Mouse (Mus musculus): Measurements from ENCODE around the gene Wnt3. TPM values are rescaled to one million over a fixed set of nuclear protein-coding genes. Genes with fewer than 3 reads are reported as not detected.

The Wnt3 gene
- polyA plus RNA-seq, 1 experiment from 2014 or later, result not detected

- no peaks in the 10 kb centered on the region for H3K36me3 ChIP-seq (ENCODE audit: control insufficient read depth, insufficient read depth)
- no peak overlapping the region for H3K27ac ChIP-seq (ENCODE audit: low read length)
- H3K4me3 ChIP-seq (ENCODE audit: low read length), result no peak overlapping the region
- ATAC-seq (replicated peaks; ENCODE audit: extremely low read depth, insufficient read depth, low FRiP score), result no peak
- H3K4me1 ChIP-seq (ENCODE audit: control insufficient read depth, insufficient read depth, low read length), result no peaks in the 10 kb centered on the region
- no peaks in the 10 kb centered on the region for H3K9me3 ChIP-seq (replicated peaks; ENCODE audit: control insufficient read depth, low read length)
- WGBS, result 76% methylated on average over 8 of the region's 8 CpGs
- no peak overlapping the region for H3K4me2 ChIP-seq (ENCODE audit: low read depth, low read length)
- no peak overlapping the region for H3K9ac ChIP-seq (ENCODE audit: low read length)
- peaks cover 19% of the 10 kb centered on the region for H3K27me3 ChIP-seq (ENCODE audit: control insufficient read depth, insufficient read depth, low read length)
Observed at GRCm38 (mm10) chr11:103816719-103817118, 42.8 kb downstream of the Wnt3 start.

GRCm38 (mm10) chr11:103827201-103827600 lies 53.3 kb downstream of the Wnt3 start:
- WGBS, result 93% methylated on average over 6 of the region's 6 CpGs
- no peaks in the 10 kb centered on the region for H3K9me3 ChIP-seq (replicated peaks; ENCODE audit: control insufficient read depth, low read length)
- H3K9ac ChIP-seq (ENCODE audit: low read length), result no peak overlapping the region
- H3K27ac ChIP-seq (ENCODE audit: low read length), result no peak overlapping the region
- peaks cover 19% of the 10 kb centered on the region for H3K36me3 ChIP-seq (ENCODE audit: control insufficient read depth, insufficient read depth)
- no peaks in the 10 kb centered on the region for H3K4me1 ChIP-seq (ENCODE audit: control insufficient read depth, insufficient read depth, low read length)
- no peak overlapping the region for H3K4me2 ChIP-seq (ENCODE audit: low read depth, low read length)
- no peaks in the 10 kb centered on the region for H3K27me3 ChIP-seq (ENCODE audit: control insufficient read depth, insufficient read depth, low read length)
- no peak overlapping the region for H3K4me3 ChIP-seq (ENCODE audit: low read length)
- ATAC-seq (replicated peaks; ENCODE audit: extremely low read depth, insufficient read depth, low FRiP score), result no peak

- H3K9ac ChIP-seq (ENCODE audit: low read length), result no peak overlapping the region
- no peaks in the 10 kb centered on the region for H3K9me3 ChIP-seq (replicated peaks; ENCODE audit: control insufficient read depth, low read length)
- 80% methylated on average over 7 of the region's 7 CpGs for WGBS
Observed at GRCm38 (mm10) chr11:103828866-103829265, 54.9 kb downstream of the Wnt3 start.

GRCm38 (mm10) chr11:103829956-103830355 lies 56.0 kb downstream of the Wnt3 start:
- no peak for ATAC-seq (replicated peaks; ENCODE audit: extremely low read depth, insufficient read depth, low FRiP score)
- H3K9ac ChIP-seq (ENCODE audit: low read length), result no peak overlapping the region
- H3K4me2 ChIP-seq (ENCODE audit: low read depth, low read length), result no peak overlapping the region
- H3K27ac ChIP-seq (ENCODE audit: low read length), result no peak overlapping the region
- H3K4me3 ChIP-seq (ENCODE audit: low read length), result no peak overlapping the region
- no peaks in the 10 kb centered on the region for H3K27me3 ChIP-seq (ENCODE audit: control insufficient read depth, insufficient read depth, low read length)
- H3K4me1 ChIP-seq (ENCODE audit: control insufficient read depth, insufficient read depth, low read length), result no peaks in the 10 kb centered on the region
- no peaks in the 10 kb centered on the region for H3K9me3 ChIP-seq (replicated peaks; ENCODE audit: control insufficient read depth, low read length)
- 39% methylated on average over 4 of the region's 4 CpGs for WGBS
- H3K36me3 ChIP-seq (ENCODE audit: control insufficient read depth, insufficient read depth), result peaks cover 9% of the 10 kb centered on the region

More at GRCm38 (mm10) chr11:103828866-103829265, 54.9 kb downstream of the Wnt3 start:
- H3K27ac ChIP-seq (ENCODE audit: low read length), result no peak overlapping the region
- H3K4me2 ChIP-seq (ENCODE audit: low read depth, low read length), result no peak overlapping the region
- no peaks in the 10 kb centered on the region for H3K27me3 ChIP-seq (ENCODE audit: control insufficient read depth, insufficient read depth, low read length)
- H3K36me3 ChIP-seq (ENCODE audit: control insufficient read depth, insufficient read depth), result peaks cover 9% of the 10 kb centered on the region
- no peaks in the 10 kb centered on the region for H3K4me1 ChIP-seq (ENCODE audit: control insufficient read depth, insufficient read depth, low read length)
- H3K4me3 ChIP-seq (ENCODE audit: low read length), result no peak overlapping the region
- no peak for ATAC-seq (replicated peaks; ENCODE audit: extremely low read depth, insufficient read depth, low FRiP score)

GRCm38 (mm10) chr11:103830476-103830875 lies 56.5 kb downstream of the Wnt3 start:
- no peak overlapping the region for H3K4me2 ChIP-seq (ENCODE audit: low read depth, low read length)
- H3K36me3 ChIP-seq (ENCODE audit: control insufficient read depth, insufficient read depth), result peaks cover 8% of the 10 kb centered on the region
- no peaks in the 10 kb centered on the region for H3K9me3 ChIP-seq (replicated peaks; ENCODE audit: control insufficient read depth, low read length)
- H3K9ac ChIP-seq (ENCODE audit: low read length), result no peak overlapping the region
- H3K4me3 ChIP-seq (ENCODE audit: low read length), result no peak overlapping the region
- no peaks in the 10 kb centered on the region for H3K4me1 ChIP-seq (ENCODE audit: control insufficient read depth, insufficient read depth, low read length)
- H3K27ac ChIP-seq (ENCODE audit: low read length), result no peak overlapping the region
- ATAC-seq (replicated peaks; ENCODE audit: extremely low read depth, insufficient read depth, low FRiP score), result no peak
- WGBS, result 92% methylated on average over 9 of the region's 9 CpGs
- H3K27me3 ChIP-seq (ENCODE audit: control insufficient read depth, insufficient read depth, low read length), result no peaks in the 10 kb centered on the region

- Histone ChIP-seq H3K4me2 (ENCODE audit: low read depth, low read length) (no peak overlapping the region), H3K27me3 (ENCODE audit: control insufficient read depth, insufficient read depth, low read length) (no peaks in the 10 kb centered on the region), H3K4me1 (ENCODE audit: control insufficient read depth, insufficient read depth, low read length) (no peaks in the 10 kb centered on the region), H3K4me3 (ENCODE audit: low read length) (no peak overlapping the region), H3K9ac (ENCODE audit: low read length) (no peak overlapping the region), H3K36me3 (ENCODE audit: control insufficient read depth, insufficient read depth) (no peaks in the 10 kb centered on the region), H3K27ac (ENCODE audit: low read length) (no peak overlapping the region), H3K9me3 (replicated peaks; ENCODE audit: control insufficient read depth, low read length) (no peaks in the 10 kb centered on the region)
- ATAC-seq (replicated peaks; ENCODE audit: extremely low read depth, insufficient read depth, low FRiP score), result no peak
- WGBS, result 88% methylated on average over 3 of the region's 3 CpGs
Observed at GRCm38 (mm10) chr11:103831766-103832165, 57.8 kb downstream of the Wnt3 start.

- Histone ChIP-seq H3K27ac (ENCODE audit: low read length) (no peak overlapping the region), H3K36me3 (ENCODE audit: control insufficient read depth, insufficient read depth) (no peaks in the 10 kb centered on the region), H3K4me3 (ENCODE audit: low read length) (no peak overlapping the region), H3K9me3 (replicated peaks; ENCODE audit: control insufficient read depth, low read length) (no peaks in the 10 kb centered on the region), H3K27me3 (ENCODE audit: control insufficient read depth, insufficient read depth, low read length) (no peaks in the 10 kb centered on the region), H3K4me2 (ENCODE audit: low read depth, low read length) (no peak overlapping the region), H3K9ac (ENCODE audit: low read length) (no peak overlapping the region), H3K4me1 (ENCODE audit: control insufficient read depth, insufficient read depth, low read length) (no peaks in the 10 kb centered on the region)
- ATAC-seq (replicated peaks; ENCODE audit: extremely low read depth, insufficient read depth, low FRiP score), result no peak
- WGBS, result 76% methylated on average over 4 of the region's 4 CpGs
Observed at GRCm38 (mm10) chr11:103832331-103832730, 58.4 kb downstream of the Wnt3 start.

GRCm38 (mm10) chr11:103838955-103839354 lies 65.0 kb downstream of the Wnt3 start:
- Histone ChIP-seq H3K9me3 (replicated peaks; ENCODE audit: control insufficient read depth, low read length) (no peaks in the 10 kb centered on the region), H3K27ac (ENCODE audit: low read length) (no peak overlapping the region), H3K4me1 (ENCODE audit: control insufficient read depth, insufficient read depth, low read length) (no peaks in the 10 kb centered on the region), H3K9ac (ENCODE audit: low read length) (no peak overlapping the region), H3K36me3 (ENCODE audit: control insufficient read depth, insufficient read depth) (no peaks in the 10 kb centered on the region), H3K4me2 (ENCODE audit: low read depth, low read length) (no peak overlapping the region), H3K27me3 (ENCODE audit: control insufficient read depth, insufficient read depth, low read length) (no peaks in the 10 kb centered on the region), H3K4me3 (ENCODE audit: low read length) (no peak overlapping the region)
- WGBS, result 78% methylated on average over 2 of the region's 2 CpGs
- ATAC-seq (replicated peaks; ENCODE audit: extremely low read depth, insufficient read depth, low FRiP score), result no peak

GRCm38 (mm10) chr11:103840834-103841233 lies 66.9 kb downstream of the Wnt3 start:
- no peaks in the 10 kb centered on the region for H3K27me3 ChIP-seq (ENCODE audit: control insufficient read depth, insufficient read depth, low read length)
- ATAC-seq (replicated peaks; ENCODE audit: extremely low read depth, insufficient read depth, low FRiP score), result no peak
- H3K4me2 ChIP-seq (ENCODE audit: low read depth, low read length), result no peak overlapping the region
- no peak overlapping the region for H3K4me3 ChIP-seq (ENCODE audit: low read length)
- H3K9me3 ChIP-seq (replicated peaks; ENCODE audit: control insufficient read depth, low read length), result no peaks in the 10 kb centered on the region
- H3K9ac ChIP-seq (ENCODE audit: low read length), result no peak overlapping the region
- H3K36me3 ChIP-seq (ENCODE audit: control insufficient read depth, insufficient read depth), result no peaks in the 10 kb centered on the region
- 36% methylated on average over 11 of the region's 11 CpGs for WGBS
- H3K4me1 ChIP-seq (ENCODE audit: control insufficient read depth, insufficient read depth, low read length), result no peaks in the 10 kb centered on the region
- H3K27ac ChIP-seq (ENCODE audit: low read length), result no peak overlapping the region

GRCm38 (mm10) chr11:103848287-103848686 lies 74.3 kb downstream of the Wnt3 start:
- H3K36me3 ChIP-seq (ENCODE audit: control insufficient read depth, insufficient read depth), result no peaks in the 10 kb centered on the region
- H3K27me3 ChIP-seq (ENCODE audit: control insufficient read depth, insufficient read depth, low read length), result no peaks in the 10 kb centered on the region
- no peak overlapping the region for H3K27ac ChIP-seq (ENCODE audit: low read length)
- no peak overlapping the region for H3K4me3 ChIP-seq (ENCODE audit: low read length)
- peaks cover 4% of the 10 kb centered on the region; the same call in 1 of the 2 replicates for H3K4me1 ChIP-seq (ENCODE audit: control insufficient read depth, insufficient read depth, low read length)
- H3K4me2 ChIP-seq (ENCODE audit: low read depth, low read length), result no peak overlapping the region
- ATAC-seq (replicated peaks; ENCODE audit: extremely low read depth, insufficient read depth, low FRiP score), result no peak
- no peaks in the 10 kb centered on the region for H3K9me3 ChIP-seq (replicated peaks; ENCODE audit: control insufficient read depth, low read length)
- no peak overlapping the region for H3K9ac ChIP-seq (ENCODE audit: low read length)
- WGBS, result 88% methylated on average over 11 of the region's 11 CpGs
